Mouse (Mus musculus) heart, adult 2 months (tissue): ENCODE data around the gene Hes7.

Source experiments
- CTCF ChIP-seq: fragments of 200-600 bp; IDR thresholded peaks from 2 replicates; pipeline ENCODE4 v1.8.1; 2022; ENCODE audit warnings: antibody characterized with exemption, mild to moderate bottlenecking, moderate library complexity
- EP300 ChIP-seq: fragments of 200-500 bp; IDR thresholded peaks from 2 replicates; pipeline ENCODE4 v1.6.1; 2011; ENCODE audit warnings: low read depth, low read length, control low read depth; ENCODE audit not compliant: insufficient read depth
- POLR2A ChIP-seq: fragments of 200-500 bp; IDR thresholded peaks from 2 replicates; pipeline ENCODE4 v1.6.1; 2011; ENCODE audit warnings: mild to moderate bottlenecking, low read depth, low read length, control low read depth; ENCODE audit not compliant: insufficient read depth

- peak; percentile 27 for TF ChIP-seq CTCF
- TF ChIP-seq POLR2A = 0 out of 2 replicates have a peak, but pooled peaks have one; percentile 22
- peak; percentile 82 for TF ChIP-seq EP300
Observed at GRCm38 (mm10) chr11:69123056-69123692, 3.0 kb downstream of the Hes7 start.
